Mouse (Mus musculus) stomach, postnatal 0 days (tissue): ENCODE measurements around the gene Ubox5. TPM values are rescaled to one million over a fixed set of nuclear protein-coding genes. Genes with fewer than 3 reads are reported as not detected.

ENCODE experiments used
- ATAC-seq: fragments of 200-750 bp; cut with Nextera tagmentation; 2 replicates; pipeline ENCODE4 v1.8.0; 2017; ENCODE audit not compliant: low FRiP score, low TSS enrichment
- DNase-seq: peaks from one replicate; pipeline ENCODE4 v3.0.0-alpha.2; 2016; ENCODE audit warnings: low spot score
- H3K27ac ChIP-seq: fragments of 300-500 bp; sonication (generic); replicated peaks from 2 replicates; pipeline ENCODE4 v1.5.1; 2014; ENCODE audit warnings: mild to moderate bottlenecking, control low read depth
- H3K27me3 ChIP-seq: fragments of 300-500 bp; sonication (generic); 2 replicates; pipeline ENCODE4 v1.6.1; 2014; ENCODE audit warnings: low read length; ENCODE audit not compliant: control insufficient read depth, insufficient read depth
- H3K36me3 ChIP-seq: fragments of 300-500 bp; sonication (generic); 2 replicates; pipeline ENCODE4 v1.6.1; 2014; ENCODE audit warnings: low read length, mixed read lengths; ENCODE audit not compliant: control insufficient read depth, insufficient read depth
- H3K4me1 ChIP-seq: fragments of 300-500 bp; sonication (generic); replicated peaks from 2 replicates; pipeline ENCODE4 v1.6.1; 2014; ENCODE audit warnings: antibody characterized with exemption; ENCODE audit not compliant: control insufficient read depth, insufficient read depth
- H3K4me2 ChIP-seq: fragments of 300-500 bp; sonication (generic); replicated peaks from 2 replicates; pipeline ENCODE4 v1.6.1; 2014; ENCODE audit warnings: low read depth, mild to moderate bottlenecking, control low read depth, moderate library complexity
- H3K4me3 ChIP-seq: fragments of 300-500 bp; sonication (generic); 2 replicates; pipeline ENCODE4 v1.5.1; 2014; ENCODE audit warnings: low read depth, low read length, control low read depth
- H3K9ac ChIP-seq: fragments of 300-500 bp; sonication (generic); 2 replicates; pipeline ENCODE4 v1.6.1; 2014; ENCODE audit warnings: mild to moderate bottlenecking, low read length, control low read depth, mixed read lengths
- H3K9me3 ChIP-seq: fragments of 300-500 bp; sonication (generic); 2 replicates; pipeline ENCODE4 v1.6.1; 2016; ENCODE audit warnings: low read length; ENCODE audit not compliant: control insufficient read depth
- CTCF ChIP-seq: IDR thresholded peaks from 2 replicates; pipeline ENCODE4 v1.5.1; 2016; ENCODE audit warnings: antibody characterized with exemption, low read depth, mild to moderate bottlenecking, moderate library complexity
- EP300 ChIP-seq: optimal IDR thresholded peaks from 2 replicates; pipeline ENCODE3; 2016; ENCODE audit warnings: antibody characterized with exemption
- WGBS: fragments of 180-500 bp; shearing (Covaris S2); extraction: QIAGEN DNeasy Blood & Tissue Kit; methylation state at CpG from one replicate; pipeline ENCODE4 v1.1.7; 2014; 5-methylcytosine and 5-hydroxymethylcytosine counted together
- polyA plus RNA-seq: library from polyadenylated mRNA; unstranded; fragments of >200 nt; fragmentation: Nextera tagmentation; extraction: Ambion mirVana; gene quantifications from 2 replicates; pipeline ENCODE4 v1.2.1, GENCODE M21; 2015

Ubox5 gene
- polyA plus RNA-seq, 1 experiment from 2014 or later, result 4.1 TPM

DNA sequence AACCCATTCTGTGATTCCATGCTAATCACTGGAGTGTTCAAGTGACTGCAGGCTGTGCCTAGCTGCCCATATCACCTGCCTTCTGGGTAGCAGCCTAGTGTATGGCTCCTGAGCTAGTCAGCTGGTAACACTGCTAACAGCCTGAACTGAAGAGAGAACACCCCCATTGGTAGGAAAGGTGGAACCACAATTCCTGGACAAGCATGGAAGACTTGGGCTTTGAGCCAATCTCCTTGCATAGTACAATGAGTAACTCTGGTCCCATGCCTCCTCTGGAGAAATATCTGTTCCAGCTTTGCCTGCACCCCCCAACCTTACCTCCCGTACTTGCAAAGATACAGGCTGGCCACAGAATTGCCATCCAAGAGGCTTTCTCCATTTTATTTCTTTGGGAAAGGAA, 2.6 kb upstream of the Ubox5 start:
- Histone ChIP-seq H3K4me1 (0 out of 2 replicates have a peak, but pooled peaks cover 2% of the 10 kb centered on the region), H3K27ac (no peak overlapping the region), H3K4me3 (no peak overlapping the region), H3K9me3 (no peaks in the 10 kb centered on the region), H3K36me3 (no peaks in the 10 kb centered on the region; the same call in 1 of the 2 replicates), H3K27me3 (no peaks in the 10 kb centered on the region), H3K4me2 (no peak overlapping the region), H3K9ac (no peak overlapping the region)
- DNase-seq, result no peak
- ATAC-seq, result no peak
- TF ChIP-seq CTCF (no peak), EP300 (no peak)
- 52% methylated on average over 1 of the region's 1 CpGs for WGBS

DNA sequence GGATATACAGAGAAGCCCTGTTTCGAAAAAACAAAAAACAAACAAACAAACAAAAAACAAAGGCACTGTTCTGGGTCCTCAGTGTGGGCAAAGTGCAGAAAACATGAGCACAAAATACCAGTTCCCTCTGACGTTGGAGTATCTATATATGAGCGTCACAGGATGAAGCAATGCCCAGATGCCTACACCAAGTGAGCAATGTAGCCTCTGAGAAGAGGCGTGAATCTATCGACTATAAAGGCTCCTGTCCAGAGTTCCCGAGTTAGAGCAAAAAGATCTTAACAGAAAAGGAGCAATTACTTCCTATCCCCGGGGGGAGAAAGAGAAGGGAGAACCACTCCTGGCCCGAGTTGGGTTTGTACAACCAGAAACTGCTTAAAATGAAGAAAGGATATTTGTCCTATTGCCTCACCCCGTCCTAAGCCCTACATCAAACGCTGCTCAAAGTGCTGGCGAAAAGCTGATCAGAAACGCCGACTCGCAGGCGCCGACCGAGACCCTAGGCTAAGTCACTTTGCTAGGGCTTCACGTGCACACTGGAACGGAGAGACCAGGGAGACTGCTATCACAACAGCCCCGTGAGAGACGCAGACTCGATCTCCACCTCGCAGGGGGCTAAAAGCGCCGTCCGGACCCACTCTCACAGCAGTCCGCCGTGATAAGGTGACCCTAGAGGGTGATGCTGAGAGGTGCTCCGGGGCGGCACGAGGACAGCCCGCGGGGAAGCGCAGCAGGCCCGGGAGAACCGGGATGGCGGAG, 579 bp downstream of the Ubox5 start:
- ATAC-seq (peak; percentile 55), DNase-seq (no peak)
- peak overlapping the region; percentile 82 for H3K9ac ChIP-seq
- TF ChIP-seq EP300 (no peak), CTCF (no peak)
- H3K27ac ChIP-seq, result peak overlapping the region; percentile 78
- peak overlapping the region; percentile 79 for H3K4me3 ChIP-seq
- H3K4me2 ChIP-seq, result peak overlapping the region; percentile 76
- H3K27me3 ChIP-seq, result no peaks in the 10 kb centered on the region
- no peaks in the 10 kb centered on the region for H3K9me3 ChIP-seq
- H3K4me1 ChIP-seq, result no peaks in the 10 kb centered on the region
- 1% methylated on average over 37 of the region's 37 CpGs for WGBS
- no peaks in the 10 kb centered on the region for H3K36me3 ChIP-seq

DNA sequence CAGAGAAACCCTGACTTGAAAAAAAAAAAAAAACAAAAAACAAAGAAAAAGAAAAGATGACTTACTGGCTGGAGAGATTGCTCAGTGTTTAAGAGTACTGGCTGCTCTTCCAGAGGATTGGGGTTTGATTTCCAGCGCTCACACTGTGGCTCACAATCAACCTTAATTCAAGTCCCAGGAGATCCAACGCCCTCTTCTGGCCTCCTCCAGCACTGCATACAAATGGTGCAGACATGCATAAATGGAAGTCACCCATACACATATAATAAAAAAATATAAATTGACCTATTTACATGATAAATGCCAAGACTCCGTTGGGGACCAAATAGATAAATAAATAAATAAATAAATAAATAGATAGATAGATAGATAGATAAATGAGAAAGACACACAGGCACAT, 1.4 kb downstream of the Ubox5 start:
- WGBS, result 58% methylated on average over 3 of the region's 3 CpGs
- no peaks in the 10 kb centered on the region for H3K9me3 ChIP-seq
- ATAC-seq, result no peak

DNA sequence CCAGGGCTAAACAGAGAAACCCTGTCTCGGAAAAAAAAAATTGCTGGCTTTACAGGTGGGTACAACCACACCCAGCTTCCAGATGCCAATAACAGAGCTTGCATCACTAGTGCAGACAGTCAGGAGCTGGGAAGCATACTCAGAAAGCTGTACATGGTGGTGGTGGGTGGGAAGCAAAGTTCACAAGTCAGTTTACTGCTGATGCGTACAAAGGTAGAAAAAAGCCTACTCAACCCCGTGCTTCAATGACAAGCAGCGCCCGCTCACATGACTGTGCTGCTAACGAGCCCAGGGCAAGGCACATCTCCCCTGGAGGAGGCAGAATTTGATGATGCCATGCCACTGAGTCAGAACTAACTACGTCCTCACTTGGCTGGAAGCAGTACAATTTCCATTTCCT, 10.9 kb downstream of the Ubox5 start:
- no peak for ATAC-seq
- Histone ChIP-seq H3K4me1 (no peaks in the 10 kb centered on the region), H3K9ac (no peak overlapping the region), H3K27ac (no peak overlapping the region), H3K4me3 (no peak overlapping the region), H3K27me3 (no peaks in the 10 kb centered on the region), H3K9me3 (no peaks in the 10 kb centered on the region), H3K4me2 (no peak overlapping the region), H3K36me3 (peaks cover 22% of the 10 kb centered on the region)
- 85% methylated on average over 7 of the region's 7 CpGs for WGBS
- TF ChIP-seq CTCF, result no peak
- no peak for TF ChIP-seq EP300
- no peak for DNase-seq

More for the DNA sequence above, 1.4 kb downstream of the Ubox5 start:
- Histone ChIP-seq H3K27me3 (no peaks in the 10 kb centered on the region), H3K4me1 (no peaks in the 10 kb centered on the region), H3K36me3 (peaks cover under 1% of the 10 kb centered on the region; the same call in 1 of the 2 replicates), H3K9ac (no peak overlapping the region), H3K4me2 (no peak overlapping the region; the same call in 1 of the 2 replicates), H3K27ac (no peak overlapping the region), H3K4me3 (no peak overlapping the region)
- peak; percentile 43 for TF ChIP-seq CTCF
- TF ChIP-seq EP300, result no peak
- peak; percentile 24 for DNase-seq

DNA sequence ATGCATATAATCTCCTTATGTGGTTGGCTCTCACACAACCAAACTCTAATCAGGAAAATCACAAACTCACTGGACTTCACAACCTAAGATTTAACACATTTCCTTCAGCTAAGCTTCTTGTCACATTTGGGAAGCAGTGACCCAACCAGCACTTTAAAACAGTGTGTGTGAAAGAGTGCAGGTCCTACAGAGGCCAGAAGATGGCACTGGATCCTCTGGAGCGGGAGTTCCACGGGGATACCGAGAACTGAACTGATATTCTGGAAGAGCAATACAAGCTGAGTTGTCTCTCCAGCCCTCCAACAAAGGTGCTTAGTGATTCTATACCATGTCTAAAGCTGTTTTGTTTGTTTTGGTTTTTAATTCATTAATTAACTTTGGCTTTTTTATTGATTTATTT, 16.7 kb downstream of the Ubox5 start:
- ATAC-seq (no peak), DNase-seq (no peak)
- Histone ChIP-seq H3K27ac (no peak overlapping the region), H3K27me3 (no peaks in the 10 kb centered on the region), H3K4me3 (no peak overlapping the region), H3K9ac (no peak overlapping the region), H3K9me3 (no peaks in the 10 kb centered on the region), H3K4me1 (no peaks in the 10 kb centered on the region), H3K4me2 (no peak overlapping the region), H3K36me3 (peaks cover 14% of the 10 kb centered on the region)
- 57% methylated on average over 3 of the region's 3 CpGs for WGBS
- TF ChIP-seq CTCF, result peak; percentile 70
- no peak for TF ChIP-seq EP300

DNA sequence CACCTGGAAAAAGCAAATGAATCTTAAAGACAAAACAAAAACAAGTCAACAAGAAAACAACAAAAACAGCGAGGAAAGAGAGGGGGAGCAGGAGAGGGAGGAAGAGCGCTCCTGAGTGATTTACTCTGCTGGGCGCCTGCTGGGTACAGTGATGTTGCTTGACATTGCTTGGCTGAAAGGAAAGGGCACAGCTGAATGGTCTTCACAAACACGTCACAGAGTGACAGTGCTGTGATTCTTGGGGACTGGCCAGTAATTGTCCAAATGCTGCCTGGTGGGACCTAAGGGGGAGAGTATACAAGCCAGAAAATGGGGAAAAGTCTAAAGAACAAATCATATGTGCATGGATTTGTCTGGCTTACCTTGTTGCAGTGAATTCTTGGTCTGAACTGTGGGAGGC, 27.6 kb downstream of the Ubox5 start:
- TF ChIP-seq EP300, result no peak
- TF ChIP-seq CTCF, result no peak
- Histone ChIP-seq H3K27me3 (no peaks in the 10 kb centered on the region), H3K4me1 (no peaks in the 10 kb centered on the region), H3K9me3 (no peaks in the 10 kb centered on the region), H3K4me2 (no peak overlapping the region), H3K9ac (no peak overlapping the region), H3K27ac (no peak overlapping the region), H3K4me3 (no peak overlapping the region), H3K36me3 (peaks cover 13% of the 10 kb centered on the region; the same call in 1 of the 2 replicates)
- DNase-seq (no peak), ATAC-seq (no peak)
- WGBS, result 86% methylated on average over 4 of the region's 4 CpGs
